Mouse (Mus musculus) right cerebral cortex, adult 2 months (tissue): ENCODE results near the gene Tbc1d12.

Experiments used
- DNase-seq, 2 experiments: peaks; one replicate each; pipeline ENCODE4 v3.0.0; 2021 to 2022; ENCODE audit warnings: low spot score in 2 of 2

The Tbc1d12 gene

GRCm38 (mm10) chr19:38913786-38914185, 77.4 kb downstream of the Tbc1d12 start:
- no peak for DNase-seq

- DNase-seq = no peak
Measured at GRCm38 (mm10) chr19:38914926-38915325, 78.5 kb downstream of the Tbc1d12 start.

GRCm38 (mm10) chr19:38915677-38916076, 79.3 kb downstream of the Tbc1d12 start:
- peak; percentile 49 to 73 for DNase-seq

- DNase-seq = no peak
Measured at GRCm38 (mm10) chr19:38928481-38929158, 92.2 kb downstream of the Tbc1d12 start.

GRCm38 (mm10) chr19:38929471-38930251, 93.3 kb downstream of the Tbc1d12 start:
- peak in 1 of 2 experiments; percentile 21 for DNase-seq

- no peak for DNase-seq
Measured at GRCm38 (mm10) chr19:38930252-38930787, 93.9 kb downstream of the Tbc1d12 start.

- DNase-seq = peak; percentile 67 to 70
Measured at GRCm38 (mm10) chr19:38930788-38931565, 94.6 kb downstream of the Tbc1d12 start, which contains the start of gene Hells. Hells (plus strand) TSS chr19:38930915.

- no peak for DNase-seq
Measured at GRCm38 (mm10) chr19:38931566-38931890, 95.1 kb downstream of the Tbc1d12 start.

- no peak for DNase-seq
Measured at GRCm38 (mm10) chr19:38944590-38945307, 108.4 kb downstream of the Tbc1d12 start.
